9 mouse cellular contexts compared by ENCODE assay signal in the genomic region with DNA sequence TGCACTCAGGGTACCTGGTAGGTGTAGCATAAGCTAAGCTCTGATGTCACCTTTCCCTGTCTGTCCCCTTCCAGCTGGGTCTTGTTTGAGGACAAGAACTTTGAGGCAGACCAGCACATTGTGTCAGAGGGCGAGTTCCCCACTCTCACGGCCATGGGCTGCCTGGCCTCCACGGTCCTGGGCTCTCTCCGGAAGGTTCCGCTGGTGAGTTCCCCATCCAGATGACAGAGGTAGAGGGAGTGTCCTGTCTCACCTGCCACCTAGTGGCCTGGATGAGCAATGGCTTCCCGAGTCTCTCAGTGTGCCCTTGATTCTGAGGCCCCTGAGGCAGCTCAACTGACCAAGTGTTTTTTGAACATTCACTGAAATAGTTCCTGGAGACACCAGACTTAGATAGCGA. TPM values are rescaled to one million over a fixed set of nuclear protein-coding genes. Genes with fewer than 3 reads are reported as not detected.
DNase-seq lines count a peak whose midpoint lies in the region; ATAC-seq and TF ChIP-seq lines count a peak whose summit lies in the region.
"Had no signal": no experiment of that assay in that cellular context is flagged by ENCODE, and none has a peak within 500 bp of the region (broad histone marks: within the 10 kb centered on the region; RNA-seq: fewer than 3 reads in every experiment).

No protein-coding gene starts in this region.

- no peak overlapping the region for H3K4me3 ChIP-seq in forebrain, embryonic 11.5 days (ENCODE audit: low read depth, low read length)
- H3K4me3 ChIP-seq in forebrain, embryonic 15.5 days, result no peak overlapping the region
- peak overlapping the region in 1 of 2 experiments; percentile 37; a peak in 2 of 4 replicates for H3K4me3 ChIP-seq in MEL (ENCODE audit: control insufficient read depth in 1 of 2, insufficient read depth in 1 of 2, low read depth in 2 of 2, low read length in 2 of 2)
- H3K4me3 ChIP-seq in hindbrain, embryonic 16.5 days (ENCODE audit: low read length), result no peak overlapping the region
- H3K4me3 ChIP-seq in liver, embryonic 12.5 days, result no peak overlapping the region
- H3K4me3 ChIP-seq: lung, embryonic 15.5 days had no signal

- no peaks in the 10 kb centered on the region for H3K79me2 ChIP-seq in MEL (ENCODE audit: control insufficient read depth, insufficient read depth, low read length, poor library complexity)

- TF ChIP-seq EP300 in MEL (IDR thresholded peaks at IDR 0.05; ENCODE audit: low read depth in 1 of 2, low read length in 2 of 2), result no peak

- TF ChIP-seq POLR2A in MEL (IDR thresholded peaks at IDR 0.05; ENCODE audit: control insufficient read depth in 1 of 2, insufficient read depth in 1 of 2, low read depth in 1 of 2, low read length in 2 of 2, poor library complexity in 1 of 2), result peak in 1 of 2 experiments; percentile 31; a peak in 1 of 4 replicates

- no peaks in the 10 kb centered on the region for H3K4me1 ChIP-seq in forebrain, embryonic 11.5 days (replicated peaks; ENCODE audit: control insufficient read depth, insufficient read depth, low read length)
- H3K4me1 ChIP-seq in forebrain, embryonic 15.5 days, result no peaks in the 10 kb centered on the region
- peaks cover 0 to 6% of the 10 kb centered on the region in 2 experiments; a peak in 1 of 4 replicates for H3K4me1 ChIP-seq in MEL (ENCODE audit: control insufficient read depth in 1 of 2, insufficient read depth in 2 of 2, low read length in 2 of 2)
- H3K4me1 ChIP-seq in hindbrain, embryonic 16.5 days (ENCODE audit: control insufficient read depth, insufficient read depth, low read depth, low read length), result peaks cover 2% of the 10 kb centered on the region; the same call in 1 of the 2 replicates
- peaks cover 23% of the 10 kb centered on the region for H3K4me1 ChIP-seq in liver, embryonic 12.5 days
- H3K4me1 ChIP-seq: lung, embryonic 15.5 days had no signal

- no peak overlapping the region for H3K27ac ChIP-seq in forebrain, embryonic 11.5 days (ENCODE audit: low read depth, low read length)
- no peak overlapping the region for H3K27ac ChIP-seq in forebrain, embryonic 15.5 days (replicated peaks)
- no peak overlapping the region for H3K27ac ChIP-seq in MEL (ENCODE audit: control insufficient read depth, low read depth, low read length)
- no peak overlapping the region for H3K27ac ChIP-seq in hindbrain, embryonic 16.5 days (ENCODE audit: low read depth, low read length)
- H3K27ac ChIP-seq in liver, embryonic 12.5 days, result no peak overlapping the region
- H3K27ac ChIP-seq: lung, embryonic 15.5 days had no signal

- H3K9ac ChIP-seq in forebrain, embryonic 11.5 days (ENCODE audit: low read length), result no peak overlapping the region
- H3K9ac ChIP-seq in forebrain, embryonic 15.5 days (replicated peaks), result no peak overlapping the region
- H3K9ac ChIP-seq in MEL (ENCODE audit: control insufficient read depth, low read depth, low read length, poor library complexity, severe bottlenecking), result peak overlapping the region; percentile 50
- no peak overlapping the region for H3K9ac ChIP-seq in hindbrain, embryonic 16.5 days (ENCODE audit: low read depth, low read length)
- no peak overlapping the region for H3K9ac ChIP-seq in liver, embryonic 12.5 days
- H3K9ac ChIP-seq: lung, embryonic 15.5 days had no signal

- peak; percentile 64 for DNase-seq in forebrain, embryonic 11.5 days (ENCODE audit: low spot score)
- DNase-seq in MEL (ENCODE audit: low read depth, low spot score), result peak; percentile 67
- peak; percentile 48 for DNase-seq in neural tube, embryonic 10.5 days (ENCODE audit: extremely low spot score, low spot score)
- DNase-seq in right cerebral cortex, postnatal 14 days, result no peak

- TF ChIP-seq CTCF in MEL (IDR thresholded peaks at IDR 0.05 in 2 of 3, conservative IDR thresholded peaks at IDR 0.05 in 1 of 3; ENCODE audit: control insufficient read depth in 1 of 3, insufficient read depth in 1 of 3, low read depth in 2 of 3, low read length in 3 of 3, poor library complexity in 1 of 3, severe bottlenecking in 1 of 3), result peak; percentile 72 to 85 (median 75); a peak in 5 of 6 replicates

- H3K9me3 ChIP-seq in forebrain, embryonic 11.5 days (ENCODE audit: control insufficient read depth, low read length), result peaks cover 3% of the 10 kb centered on the region; the same call in 1 of the 2 replicates
- H3K9me3 ChIP-seq in forebrain, embryonic 15.5 days, result no peaks in the 10 kb centered on the region
- no peaks in the 10 kb centered on the region for H3K9me3 ChIP-seq in MEL (replicated peaks; ENCODE audit: insufficient read depth, low read length)
- H3K9me3 ChIP-seq in hindbrain, embryonic 16.5 days (ENCODE audit: control insufficient read depth, low read length), result no peaks in the 10 kb centered on the region
- 0 out of 2 replicates have a peak, but pooled peaks cover 5% of the 10 kb centered on the region for H3K9me3 ChIP-seq in liver, embryonic 12.5 days (replicated peaks)
- H3K9me3 ChIP-seq: lung, embryonic 15.5 days had no signal

- H3K4me2 ChIP-seq in forebrain, embryonic 11.5 days (ENCODE audit: low read depth, low read length, severe bottlenecking), result no peak overlapping the region
- H3K4me2 ChIP-seq in forebrain, embryonic 15.5 days (replicated peaks), result no peak overlapping the region
- no peak overlapping the region for H3K4me2 ChIP-seq in hindbrain, embryonic 16.5 days (ENCODE audit: low read length)
- peak overlapping the region; percentile 15; the same call in 1 of the 2 replicates for H3K4me2 ChIP-seq in liver, embryonic 12.5 days
- H3K4me2 ChIP-seq: lung, embryonic 15.5 days had no signal

- H3K27me3 ChIP-seq in forebrain, embryonic 11.5 days (ENCODE audit: control insufficient read depth, insufficient read depth, low read length), result no peaks in the 10 kb centered on the region
- no peaks in the 10 kb centered on the region; the same call in 1 of the 2 replicates for H3K27me3 ChIP-seq in forebrain, embryonic 15.5 days
- H3K27me3 ChIP-seq in MEL (ENCODE audit: control insufficient read depth in 1 of 2, insufficient read depth in 2 of 2, low read length in 2 of 2), result no peaks in the 10 kb centered on the region
- no peaks in the 10 kb centered on the region for H3K27me3 ChIP-seq in hindbrain, embryonic 16.5 days (replicated peaks; ENCODE audit: control insufficient read depth, insufficient read depth, low read length)
- 0 out of 2 replicates have a peak, but pooled peaks cover 7% of the 10 kb centered on the region for H3K27me3 ChIP-seq in liver, embryonic 12.5 days (replicated peaks)
- H3K27me3 ChIP-seq: lung, embryonic 15.5 days had no signal

- no peak for ATAC-seq in forebrain, embryonic 11.5 days (replicated peaks; ENCODE audit: low FRiP score)
- no peak for ATAC-seq in forebrain, embryonic 15.5 days (replicated peaks)
- ATAC-seq in common myeloid progenitor, adult 5-6 weeks (replicated peaks; ENCODE audit: low read depth, poor library complexity, severe bottlenecking), result peak; percentile 96
- 0 out of 2 replicates have a peak, but pooled peaks have one; percentile 20 for ATAC-seq in hindbrain, embryonic 16.5 days
- peak; percentile 58; the same call in 1 of the 2 replicates for ATAC-seq in liver, embryonic 12.5 days

- 47% methylated on average over 7 of the region's 7 CpGs for WGBS in forebrain, embryonic 11.5 days
- WGBS in forebrain, embryonic 15.5 days, result 42% methylated on average over 7 of the region's 7 CpGs
- WGBS in hindbrain, embryonic 16.5 days, result 43% methylated on average over 7 of the region's 7 CpGs
- WGBS in liver, embryonic 12.5 days (ENCODE audit: insufficient replicate concordance), result 23% methylated on average over 7 of the region's 7 CpGs

- H3K36me3 ChIP-seq in forebrain, embryonic 11.5 days (ENCODE audit: control insufficient read depth, insufficient read depth, low read length), result no peaks in the 10 kb centered on the region
- H3K36me3 ChIP-seq in forebrain, embryonic 15.5 days, result no peaks in the 10 kb centered on the region
- 0 out of 4 replicates have a peak, but pooled peaks cover 0 to under 1% of the 10 kb centered on the region in 2 experiments for H3K36me3 ChIP-seq in MEL (ENCODE audit: control insufficient read depth in 1 of 2, insufficient read depth in 2 of 2, low read length in 2 of 2)
- no peaks in the 10 kb centered on the region for H3K36me3 ChIP-seq in hindbrain, embryonic 16.5 days (ENCODE audit: control insufficient read depth, insufficient read depth, low read length)
- no peaks in the 10 kb centered on the region for H3K36me3 ChIP-seq in liver, embryonic 12.5 days
- H3K36me3 ChIP-seq: lung, embryonic 15.5 days had no signal

- peak; percentile 55 for TF ChIP-seq RAD21 in MEL (IDR thresholded peaks at IDR 0.05; ENCODE audit: low read depth, low read length)

RNA-seq across cellular contexts. Expression of gene Cd52, which starts 7.5 kb away (rescaled TPM):
- polyA plus RNA-seq in forebrain, embryonic 11.5 days (2014; fragmentation: Nextera tagmentation; extraction: Ambion mirVana), result 2.5 and 2.6 TPM in 2 replicates
- polyA plus RNA-seq in forebrain, embryonic 15.5 days (2015; fragmentation: Nextera tagmentation; extraction: Ambion mirVana), result 1.5 and 1.9 TPM in 2 replicates
- total RNA-seq in MEL (2012; rRNA removed), result 0.52 and 1.3 TPM in 2 replicates
- polyA plus RNA-seq in MEL (2012; ENCODE audit: insufficient read depth in 1 of 2, insufficient read length in 2 of 2, low read depth in 1 of 2, low replicate concordance in 2 of 2, missing spikeins in 1 of 2), result under 1 TPM in 1 of 2 experiments, not detected in 1; 0.86 TPM
- 215 and 234 TPM in 2 replicates for total RNA-seq in common myeloid progenitor, adult 5-6 weeks (2017)
- polyA plus RNA-seq in hindbrain, embryonic 16.5 days (2015; fragmentation: Nextera tagmentation; extraction: Ambion mirVana), result 1.5 and 1.8 TPM in 2 replicates
- 18.5 and 21.5 TPM in 2 replicates for polyA plus RNA-seq in liver, embryonic 12.5 days (2016; fragmentation: Nextera tagmentation; extraction: Ambion mirVana)

RNA-seq across cellular contexts. Expression of gene Ubxn11, which starts 15.0 kb away (rescaled TPM):
- 6.6 and 7.0 TPM in 2 replicates for polyA plus RNA-seq in forebrain, embryonic 11.5 days (2014; fragmentation: Nextera tagmentation; extraction: Ambion mirVana)
- polyA plus RNA-seq in forebrain, embryonic 15.5 days (2015; fragmentation: Nextera tagmentation; extraction: Ambion mirVana), result 12.8 and 15.7 TPM in 2 replicates
- total RNA-seq in MEL (2012; rRNA removed), result 2.6 and 5.4 TPM in 2 replicates
- 10 to 100 TPM in 1 of 2 experiments, not detected in 1; 11.9 TPM for polyA plus RNA-seq in MEL (2012; ENCODE audit: insufficient read depth in 1 of 2, insufficient read length in 2 of 2, low read depth in 1 of 2, low replicate concordance in 2 of 2, missing spikeins in 1 of 2)
- 10.6 and 13.3 TPM in 2 replicates for total RNA-seq in common myeloid progenitor, adult 5-6 weeks (2017)
- polyA plus RNA-seq in hindbrain, embryonic 16.5 days (2015; fragmentation: Nextera tagmentation; extraction: Ambion mirVana), result 21.3 and 21.5 TPM in 2 replicates
- 3.4 and 3.7 TPM in 2 replicates for polyA plus RNA-seq in liver, embryonic 12.5 days (2016; fragmentation: Nextera tagmentation; extraction: Ambion mirVana)

RNA-seq across cellular contexts. Expression of gene Crybg2, which starts 26.8 kb away (rescaled TPM):
- 1.9 and 2.5 TPM in 2 replicates for polyA plus RNA-seq in forebrain, embryonic 11.5 days (2014; fragmentation: Nextera tagmentation; extraction: Ambion mirVana)
- polyA plus RNA-seq in forebrain, embryonic 15.5 days (2015; fragmentation: Nextera tagmentation; extraction: Ambion mirVana), result 1.0 and 1.8 TPM in 2 replicates
- total RNA-seq in MEL (2012; rRNA removed), result 0.65 and 0.72 TPM in 2 replicates
- 1 to 10 TPM in 1 of 2 experiments, not detected in 1; 2.3 TPM for polyA plus RNA-seq in MEL (2012; ENCODE audit: insufficient read depth in 1 of 2, insufficient read length in 2 of 2, low read depth in 1 of 2, low replicate concordance in 2 of 2, missing spikeins in 1 of 2)
- not detected in 2 replicates for total RNA-seq in common myeloid progenitor, adult 5-6 weeks (2017)
- 3.7 and 5.3 TPM in 2 replicates for polyA plus RNA-seq in hindbrain, embryonic 16.5 days (2015; fragmentation: Nextera tagmentation; extraction: Ambion mirVana)
- 0.71 and 0.82 TPM in 2 replicates for polyA plus RNA-seq in liver, embryonic 12.5 days (2016; fragmentation: Nextera tagmentation; extraction: Ambion mirVana)

RNA-seq across cellular contexts. Expression of gene Zfp683, which starts 33.8 kb away (rescaled TPM):
- polyA plus RNA-seq in forebrain, embryonic 11.5 days (2014; fragmentation: Nextera tagmentation; extraction: Ambion mirVana), result not detected in 2 replicates
- polyA plus RNA-seq in forebrain, embryonic 15.5 days (2015; fragmentation: Nextera tagmentation; extraction: Ambion mirVana), result not detected in 2 replicates
- total RNA-seq in MEL (2012; rRNA removed), result not detected in 2 replicates
- not detected for polyA plus RNA-seq in MEL (2012; ENCODE audit: insufficient read depth in 1 of 2, insufficient read length in 2 of 2, low read depth in 1 of 2, low replicate concordance in 2 of 2, missing spikeins in 1 of 2)
- total RNA-seq in common myeloid progenitor, adult 5-6 weeks (2017), result not detected in 2 replicates
- not detected in 2 replicates for polyA plus RNA-seq in hindbrain, embryonic 16.5 days (2015; fragmentation: Nextera tagmentation; extraction: Ambion mirVana)
- polyA plus RNA-seq in liver, embryonic 12.5 days (2016; fragmentation: Nextera tagmentation; extraction: Ambion mirVana), result not detected in 2 replicates
- polyA plus RNA-seq: lung, embryonic 15.5 days had no signal

RNA-seq across cellular contexts. Expression of gene Sh3bgrl3, which starts 41.2 kb away (rescaled TPM):
- 264 and 278 TPM in 2 replicates for polyA plus RNA-seq in forebrain, embryonic 11.5 days (2014; fragmentation: Nextera tagmentation; extraction: Ambion mirVana)
- 326 and 335 TPM in 2 replicates for polyA plus RNA-seq in forebrain, embryonic 15.5 days (2015; fragmentation: Nextera tagmentation; extraction: Ambion mirVana)
- 122 and 126 TPM in 2 replicates for total RNA-seq in MEL (2012; rRNA removed)
- polyA plus RNA-seq in MEL (2012; ENCODE audit: insufficient read depth in 1 of 2, insufficient read length in 2 of 2, low read depth in 1 of 2, low replicate concordance in 2 of 2, missing spikeins in 1 of 2), result 100 to 1,000 TPM in 1 of 2 experiments, not detected in 1; 414 TPM
- total RNA-seq in common myeloid progenitor, adult 5-6 weeks (2017), result 165 and 201 TPM in 2 replicates
- 467 and 509 TPM in 2 replicates for polyA plus RNA-seq in hindbrain, embryonic 16.5 days (2015; fragmentation: Nextera tagmentation; extraction: Ambion mirVana)
- polyA plus RNA-seq in liver, embryonic 12.5 days (2016; fragmentation: Nextera tagmentation; extraction: Ambion mirVana), result 187 and 205 TPM in 2 replicates

Comparison
In these comparisons a context has a peak if more than half of its experiments do, and no peak if none do; other contexts are left out.
1. ATAC-seq: peak in common myeloid progenitor, adult 5-6 weeks (single experiment), hindbrain, embryonic 16.5 days (single experiment) and liver, embryonic 12.5 days (single experiment); none in forebrain, embryonic 11.5 days (single experiment) and forebrain, embryonic 15.5 days (single experiment).